Mouse (Mus musculus) spleen, postnatal 10 days (tissue): ENCODE measurements around the gene Ccdc110.

Source experiments
- DNase-seq, 2 experiments: peaks; one replicate each; pipeline ENCODE4 v3.0.0; 2021 to 2022; ENCODE audit warnings: low spot score in 2 of 2

Ccdc110 gene

GRCm38 (mm10) chr8:45934582-45935014, at the start of gene Ccdc110:
TSS of gene Ccdc110 (plus strand) at chr8:45934619.
- peak; percentile 82 to 93 for DNase-seq

GRCm38 (mm10) chr8:45885202-45885685, 49.2 kb upstream of the Ccdc110 start, which contains the start of gene Pdlim3:
TSS of gene Pdlim3 (plus strand) at chr8:45885461.
- peak in 1 of 2 experiments; percentile 13 for DNase-seq

GRCm38 (mm10) chr8:45885775-45886174, 48.6 kb upstream of the Ccdc110 start:
- DNase-seq: no peak

GRCm38 (mm10) chr8:45889737-45890136, 44.7 kb upstream of the Ccdc110 start:
- no peak for DNase-seq

- DNase-seq: no peak
These were observed 37.8 kb upstream of the Ccdc110 start for GRCm38 (mm10) chr8:45896590-45896989.

GRCm38 (mm10) chr8:45899783-45900182, 34.6 kb upstream of the Ccdc110 start:
- DNase-seq: peak in 1 of 2 experiments; percentile 72

- no peak for DNase-seq
These were observed 32.8 kb upstream of the Ccdc110 start for GRCm38 (mm10) chr8:45901626-45902025.

- no peak for DNase-seq
These were observed 30.8 kb upstream of the Ccdc110 start for GRCm38 (mm10) chr8:45903659-45904058.

- DNase-seq: no peak
These were observed 28.7 kb upstream of the Ccdc110 start for GRCm38 (mm10) chr8:45905591-45906250.

GRCm38 (mm10) chr8:45906251-45906619, 28.2 kb upstream of the Ccdc110 start:
- no peak for DNase-seq

GRCm38 (mm10) chr8:45913707-45914106, 20.7 kb upstream of the Ccdc110 start:
- no peak for DNase-seq

- no peak for DNase-seq
These were observed 17.9 kb upstream of the Ccdc110 start for GRCm38 (mm10) chr8:45916496-45916895.

- no peak for DNase-seq
These were observed 17.3 kb upstream of the Ccdc110 start for GRCm38 (mm10) chr8:45917040-45917679.

- DNase-seq: no peak
These were observed 15.5 kb upstream of the Ccdc110 start for GRCm38 (mm10) chr8:45918891-45919290.

- no peak for DNase-seq
These were observed 14.0 kb upstream of the Ccdc110 start for GRCm38 (mm10) chr8:45920392-45920791.

- DNase-seq: no peak
These were observed 12.3 kb upstream of the Ccdc110 start for GRCm38 (mm10) chr8:45922116-45922515.

GRCm38 (mm10) chr8:45936986-45937385, 2.6 kb downstream of the Ccdc110 start:
- DNase-seq: no peak

- DNase-seq: no peak
These were observed 11.9 kb downstream of the Ccdc110 start for GRCm38 (mm10) chr8:45946283-45946682.

- no peak for DNase-seq
These were observed 16.2 kb downstream of the Ccdc110 start for GRCm38 (mm10) chr8:45950622-45951021.

GRCm38 (mm10) chr8:45970894-45971293, 36.5 kb downstream of the Ccdc110 start:
- peak in 1 of 2 experiments; percentile 32 for DNase-seq

GRCm38 (mm10) chr8:45973988-45974505, 39.6 kb downstream of the Ccdc110 start:
- DNase-seq: no peak

- peak; percentile 96 to 99 for DNase-seq
These were observed 40.9 kb downstream of the Ccdc110 start, which contains the start of the genes 1700029J07Rik and Ufsp2 for GRCm38 (mm10) chr8:45975126-45975836. TSS of gene 1700029J07Rik (minus strand) at chr8:45975252. TSS of gene Ufsp2 (plus strand) at chr8:45975528.
